Mouse (Mus musculus): ENCODE measurements around the gene Nup85. TPM values are rescaled to one million over a fixed set of nuclear protein-coding genes. Genes with fewer than 3 reads are reported as not detected.

The Nup85 gene
- polyA plus RNA-seq, 1 experiment from 2014 or later, result 109 TPM

DNA sequence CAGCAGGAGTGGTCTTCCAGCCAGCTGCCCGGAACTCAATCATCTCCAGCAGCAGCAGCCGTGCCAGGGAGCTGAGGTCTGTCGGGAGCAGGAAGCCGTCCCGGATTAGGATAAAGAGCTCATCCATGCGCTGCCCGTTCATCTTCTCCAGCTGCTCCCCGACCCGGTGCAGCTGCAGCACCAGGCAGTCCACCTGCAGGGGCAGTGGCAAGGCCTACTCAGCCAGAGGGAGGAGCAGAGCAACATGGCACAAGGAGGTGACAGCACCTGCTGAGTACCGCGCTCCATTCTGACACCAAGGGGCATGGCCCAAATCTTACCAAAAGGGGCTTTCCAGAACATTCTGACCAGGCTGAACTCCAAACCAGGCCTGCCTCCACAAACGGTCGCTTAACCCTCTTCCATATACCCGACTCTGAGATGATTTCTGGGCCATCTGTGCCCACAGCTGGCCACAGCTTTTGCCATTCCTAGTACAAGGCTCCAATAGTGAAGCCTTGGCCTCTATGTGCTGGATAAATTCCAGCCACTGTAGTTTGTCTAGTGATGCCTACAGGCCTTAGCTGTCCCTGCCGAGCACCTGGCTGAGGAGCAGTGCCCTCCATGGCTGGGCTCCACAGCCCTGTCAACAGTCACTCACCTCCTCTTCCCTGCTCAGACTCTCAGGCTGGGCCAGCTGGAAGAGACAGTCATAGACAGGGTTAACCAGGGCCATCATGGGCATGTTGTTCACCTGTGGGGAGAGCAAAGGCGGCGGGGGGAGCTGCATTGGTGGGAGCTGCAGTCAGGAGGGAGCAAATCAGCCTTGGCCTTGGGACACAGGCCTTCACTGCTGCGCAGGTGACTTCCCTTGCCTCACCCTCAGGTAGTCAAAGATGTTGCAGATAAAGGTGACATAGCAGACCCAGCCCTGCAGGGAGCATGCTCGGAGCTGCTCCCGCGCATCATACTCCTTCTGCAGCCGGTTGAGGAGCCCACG, 44.5 kb downstream of the Nup85 start:
- H3K9me3 ChIP-seq, result no peaks in the 10 kb centered on the region
- WGBS, result 81% methylated on average over 23 of the region's 23 CpGs
- H3K27me3 ChIP-seq, result peaks cover 5% of the 10 kb centered on the region
- no peak overlapping the region for H3K4me2 ChIP-seq
- H3K9ac ChIP-seq, result peak overlapping the region; percentile 39; the same call in 1 of the 2 replicates
- peaks cover 43% of the 10 kb centered on the region for H3K36me3 ChIP-seq
- ATAC-seq (ENCODE audit: low FRiP score), result no peak
- no peak overlapping the region for H3K4me3 ChIP-seq
- H3K27ac ChIP-seq, result 0 out of 2 replicates have a peak overlapping the region, but pooled peaks have one; percentile 8
- H3K4me1 ChIP-seq (replicated peaks), result peaks cover 36% of the 10 kb centered on the region

DNA sequence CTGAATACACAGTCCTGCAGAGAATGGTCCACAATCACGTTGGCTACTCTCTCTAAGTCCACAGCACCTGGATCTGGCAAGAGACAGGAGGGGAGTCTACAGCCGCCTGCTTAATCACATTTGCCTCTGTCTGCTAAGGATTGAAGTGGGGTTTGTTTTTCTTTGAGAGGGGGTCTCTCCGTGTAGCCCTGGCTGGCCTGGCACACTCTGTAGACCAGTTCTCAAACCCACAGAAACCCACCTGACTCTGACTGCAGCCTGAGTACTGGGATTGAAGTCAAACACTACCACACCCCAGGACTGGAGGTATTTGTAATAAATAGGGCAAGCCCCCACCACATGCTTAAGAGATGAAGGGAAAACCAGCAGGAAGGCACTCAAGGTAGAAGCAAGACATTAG, 45.3 kb downstream of the Nup85 start:
- 81% methylated on average over 3 of the region's 3 CpGs for WGBS
- peaks cover 46% of the 10 kb centered on the region for H3K36me3 ChIP-seq

DNA sequence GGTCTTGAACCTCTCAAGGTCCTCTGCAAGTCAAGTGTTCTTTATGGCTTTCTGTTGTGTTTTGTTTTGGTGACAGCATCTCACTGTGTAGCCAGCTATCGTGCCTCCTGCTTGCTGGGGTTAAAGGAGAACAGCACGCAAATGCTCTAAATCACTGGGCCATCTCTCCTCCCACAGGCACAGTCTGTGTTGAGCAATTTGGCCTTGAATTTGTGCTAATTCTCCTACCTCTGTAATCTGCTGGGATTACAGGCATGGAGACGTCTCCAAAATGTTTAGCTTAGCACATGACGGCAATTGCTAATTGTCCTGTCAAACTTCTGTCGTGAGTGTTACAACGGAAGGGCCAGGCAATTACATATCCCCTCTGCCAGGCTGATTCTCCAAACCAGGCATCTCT, 46.9 kb downstream of the Nup85 start:
- ATAC-seq (ENCODE audit: low FRiP score), result no peak
- Histone ChIP-seq H3K27ac (no peak overlapping the region), H3K36me3 (peaks cover 53% of the 10 kb centered on the region), H3K4me2 (no peak overlapping the region), H3K4me1 (replicated peaks) (peaks cover 21% of the 10 kb centered on the region), H3K9me3 (no peaks in the 10 kb centered on the region), H3K4me3 (no peak overlapping the region), H3K9ac (peak overlapping the region; percentile 80; the same call in 1 of the 2 replicates), H3K27me3 (peaks cover 16% of the 10 kb centered on the region)
- 82% methylated on average over 6 of the region's 6 CpGs for WGBS

More for the DNA sequence above, 45.3 kb downstream of the Nup85 start:
- no peak overlapping the region for H3K4me3 ChIP-seq
- H3K9ac ChIP-seq, result no peak overlapping the region
- H3K9me3 ChIP-seq, result no peaks in the 10 kb centered on the region
- peaks cover 34% of the 10 kb centered on the region for H3K4me1 ChIP-seq (replicated peaks)
- H3K4me2 ChIP-seq, result no peak overlapping the region
- H3K27ac ChIP-seq, result no peak overlapping the region
- H3K27me3 ChIP-seq, result peaks cover 14% of the 10 kb centered on the region
- no peak for ATAC-seq (ENCODE audit: low FRiP score)

DNA sequence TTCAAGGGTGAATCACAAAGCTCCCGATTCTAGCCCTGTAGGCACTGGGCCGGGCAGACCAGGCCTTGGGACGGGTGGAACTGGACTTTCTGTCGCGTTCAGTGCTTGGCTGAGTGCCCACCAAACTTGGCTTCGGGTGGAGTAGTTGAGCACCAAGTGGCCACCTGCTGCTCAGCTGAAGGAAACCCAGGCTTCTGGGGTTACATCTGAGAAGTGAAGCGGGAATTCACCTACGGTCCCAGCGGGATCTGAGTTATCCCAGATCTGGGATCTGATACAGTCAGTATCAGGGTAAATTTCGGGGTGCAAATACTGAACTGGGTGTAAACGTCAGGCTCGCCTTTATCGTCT, 47.8 kb downstream of the Nup85 start:
- H3K9ac ChIP-seq, result peak overlapping the region; percentile 80
- H3K27ac ChIP-seq, result peak overlapping the region; percentile 77
- H3K27me3 ChIP-seq, result peaks cover 16% of the 10 kb centered on the region
- 1% methylated on average over 13 of the region's 13 CpGs for WGBS
- H3K4me3 ChIP-seq, result peak overlapping the region; percentile 62
- ATAC-seq (ENCODE audit: low FRiP score), result peak; percentile 47
- no peaks in the 10 kb centered on the region for H3K9me3 ChIP-seq
- H3K4me1 ChIP-seq (replicated peaks), result peaks cover 21% of the 10 kb centered on the region
- peaks cover 46% of the 10 kb centered on the region for H3K36me3 ChIP-seq
- H3K4me2 ChIP-seq, result peak overlapping the region; percentile 88

DNA sequence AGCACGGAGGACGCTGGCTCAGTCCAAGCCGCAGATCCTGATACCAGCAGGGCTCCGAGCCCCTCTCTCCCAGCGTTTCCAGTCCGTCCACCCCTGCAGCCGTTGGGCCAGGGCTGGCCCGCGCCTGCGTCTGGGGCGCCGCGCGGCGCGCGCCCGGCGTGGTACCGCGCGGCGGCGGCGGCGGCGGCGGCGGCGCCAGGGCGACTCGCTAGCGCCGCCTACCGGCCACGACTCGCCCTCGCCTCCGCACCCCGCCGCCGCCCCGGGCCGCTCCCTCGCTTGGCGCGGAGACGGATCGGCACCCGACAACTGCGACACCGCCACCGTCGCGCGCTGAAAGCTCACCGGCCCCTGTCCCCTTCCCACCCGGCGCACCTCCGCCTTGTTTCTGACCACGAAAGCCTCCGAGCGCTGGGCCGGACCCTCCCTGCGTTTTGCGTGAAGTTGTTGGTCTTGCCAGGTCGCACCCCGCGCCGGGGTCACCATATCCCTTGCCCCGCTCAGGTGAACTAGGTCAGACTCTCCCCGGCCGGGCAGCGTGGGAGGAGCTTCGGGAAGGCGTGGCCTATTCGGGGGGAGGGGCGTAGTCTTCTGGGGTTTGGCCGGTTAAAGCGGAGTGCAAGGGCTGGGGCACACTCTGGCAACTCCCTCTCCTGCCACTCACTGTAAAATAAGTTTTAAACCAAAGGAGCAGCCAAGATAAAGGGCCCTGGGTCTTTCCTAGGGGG, 48.3 kb downstream of the Nup85 start, which contains the start of gene Mif4gd:
Mif4gd (minus strand) TSS at position 560 of the 728 bp plus-strand sequence.
- peak; percentile 84 for ATAC-seq (ENCODE audit: low FRiP score)
- peaks cover 46% of the 10 kb centered on the region for H3K36me3 ChIP-seq

DNA sequence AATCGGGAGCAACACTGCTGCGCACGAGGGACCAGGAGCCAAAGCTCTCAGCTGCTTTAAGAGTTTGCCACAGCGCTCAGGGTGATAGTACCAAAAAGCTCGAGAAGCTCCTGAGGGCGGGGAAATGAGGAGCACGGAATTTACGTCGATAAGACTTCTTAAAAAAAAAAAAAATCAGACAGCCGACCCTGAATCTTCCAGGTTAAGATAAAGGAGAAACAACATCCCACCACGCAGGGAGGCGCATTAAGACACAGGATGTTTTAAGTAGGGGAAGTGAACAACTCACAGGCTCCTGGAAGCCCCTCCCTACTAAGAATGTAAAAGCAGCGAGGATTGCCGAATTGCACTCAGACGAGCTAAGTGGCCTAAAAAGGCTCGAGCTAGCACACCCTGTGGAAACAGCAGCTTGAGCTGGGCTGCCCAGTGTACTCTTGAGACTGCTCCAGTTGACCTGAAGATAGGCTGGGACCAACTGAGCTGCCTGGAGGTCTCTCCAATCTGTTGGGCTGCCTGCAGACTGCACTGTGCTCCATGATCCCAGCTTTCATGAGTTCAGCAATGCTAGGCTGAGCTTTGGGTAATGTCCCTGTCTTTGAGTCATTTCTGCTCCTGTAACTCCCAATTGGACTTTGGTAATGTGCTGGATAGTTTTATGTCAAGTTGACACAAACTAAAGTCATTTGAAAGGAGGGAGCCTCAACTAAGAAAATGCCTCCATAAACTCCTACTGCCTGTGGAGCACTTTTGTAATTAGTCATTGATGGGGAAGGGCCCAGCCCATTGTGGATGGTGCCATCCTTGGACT, 49.1 kb downstream of the Nup85 start:
- Histone ChIP-seq H3K4me1 (replicated peaks) (peaks cover 21% of the 10 kb centered on the region), H3K9ac (peak overlapping the region; percentile 80), H3K27ac (peak overlapping the region; percentile 77), H3K4me2 (peak overlapping the region; percentile 88), H3K36me3 (peaks cover 43% of the 10 kb centered on the region), H3K27me3 (peaks cover 16% of the 10 kb centered on the region), H3K4me3 (peak overlapping the region; percentile 62), H3K9me3 (no peaks in the 10 kb centered on the region)
- 0 out of 2 replicates have a peak, but pooled peaks have one; percentile 4 for ATAC-seq (ENCODE audit: low FRiP score)
- WGBS, result under 1% methylated on average over 16 of the region's 16 CpGs

More for the DNA sequence above, 48.3 kb downstream of the Nup85 start, which contains the start of gene Mif4gd:
- Histone ChIP-seq H3K9ac (peak within 1 kb of the TSS; percentile 80), H3K9me3 (no peaks in the 10 kb centered on the region), H3K27ac (peak within 1 kb of the TSS; percentile 77), H3K4me3 (peak within 1 kb of the TSS; percentile 62), H3K4me1 (replicated peaks) (peaks cover 21% of the 10 kb centered on the region), H3K4me2 (peak within 1 kb of the TSS; percentile 88), H3K27me3 (peaks cover 16% of the 10 kb centered on the region)
- WGBS, result 1% methylated on average over 76 of the region's 80 CpGs

DNA sequence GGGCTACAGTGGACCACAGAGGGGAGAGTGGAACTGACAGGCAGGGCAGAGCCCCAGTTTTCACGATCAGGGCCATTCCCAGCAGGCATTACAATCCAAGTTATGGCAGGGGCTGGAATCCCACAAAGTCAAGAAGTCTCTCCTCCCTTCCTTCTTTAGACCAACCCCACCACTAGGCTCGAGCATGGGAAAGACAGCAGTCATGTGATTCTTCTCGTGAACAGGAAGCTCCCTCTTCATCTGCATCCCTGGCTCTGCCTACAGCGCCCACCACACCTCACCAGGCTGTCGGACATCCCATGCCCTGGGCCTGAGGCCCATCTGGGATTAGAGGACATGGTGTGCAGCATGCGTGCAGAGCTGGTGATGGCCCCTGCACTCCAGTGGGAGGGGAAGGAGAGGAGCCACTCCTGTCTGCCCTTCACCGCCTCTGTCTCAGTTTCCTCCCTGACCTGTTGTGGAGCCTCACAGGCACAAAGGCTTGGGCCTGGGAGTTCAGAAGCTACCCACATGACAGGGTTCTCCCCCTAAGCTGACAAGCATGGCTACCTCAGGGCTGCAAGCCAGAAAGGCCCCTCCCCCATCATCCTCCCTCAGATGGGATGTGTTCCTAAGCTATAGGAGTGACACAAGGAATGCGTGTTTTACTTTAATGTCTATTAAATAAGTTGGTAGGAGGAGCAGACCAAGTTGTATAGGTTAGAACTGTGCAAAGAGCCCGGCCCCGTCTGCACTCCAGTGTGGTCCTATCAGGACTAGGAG, 50.3 kb downstream of the Nup85 start:
- Histone ChIP-seq H3K4me1 (replicated peaks) (peaks cover 21% of the 10 kb centered on the region), H3K4me3 (no peak overlapping the region), H3K9ac (no peak overlapping the region), H3K27me3 (peaks cover 16% of the 10 kb centered on the region), H3K9me3 (no peaks in the 10 kb centered on the region), H3K36me3 (peaks cover 38% of the 10 kb centered on the region), H3K4me2 (no peak overlapping the region), H3K27ac (no peak overlapping the region)
- 89% methylated on average over 10 of the region's 10 CpGs for WGBS
- no peak for ATAC-seq (ENCODE audit: low FRiP score)

DNA sequence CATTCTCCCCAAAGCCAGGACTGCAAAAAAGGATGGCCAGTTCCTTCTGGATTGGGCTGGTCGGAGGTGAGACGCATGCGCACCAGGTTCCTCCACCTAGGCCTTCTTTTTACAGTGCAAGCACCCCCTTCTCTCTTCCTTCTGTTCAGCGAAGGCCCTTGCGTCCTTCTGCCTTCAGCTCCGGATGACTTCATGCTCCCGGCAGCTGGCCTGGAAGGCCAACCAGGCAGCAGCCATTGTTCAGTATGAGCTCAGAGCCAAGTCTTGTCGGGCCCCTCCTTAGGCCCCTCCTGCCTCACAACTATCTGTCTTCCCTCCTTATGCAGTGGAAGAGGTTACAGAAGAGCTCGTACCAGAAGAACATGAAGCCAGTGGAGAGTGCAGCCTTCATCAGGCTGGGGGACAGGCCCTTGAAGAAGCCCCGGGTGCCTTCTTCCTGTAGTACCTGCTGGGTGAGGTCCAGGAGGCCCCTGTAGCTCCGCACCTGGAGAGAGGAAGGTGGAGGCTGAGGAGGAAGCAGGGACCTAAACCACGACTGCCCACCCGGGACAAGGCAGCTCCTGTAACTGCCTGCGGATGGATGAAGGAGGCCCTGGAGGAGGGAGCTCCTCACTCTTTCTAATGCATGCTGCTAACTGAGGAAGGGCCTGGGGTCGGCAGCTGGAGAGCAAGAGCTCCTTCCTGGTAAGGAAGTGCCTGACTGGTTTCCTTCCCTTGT, 51.0 kb downstream of the Nup85 start:
- H3K9ac ChIP-seq, result no peak overlapping the region
- ATAC-seq (ENCODE audit: low FRiP score), result no peak
- 83% methylated on average over 14 of the region's 15 CpGs for WGBS
- no peak overlapping the region for H3K4me3 ChIP-seq
- no peak overlapping the region for H3K4me2 ChIP-seq
- no peaks in the 10 kb centered on the region for H3K9me3 ChIP-seq
- no peak overlapping the region for H3K27ac ChIP-seq
- H3K27me3 ChIP-seq, result peaks cover 16% of the 10 kb centered on the region
- peaks cover 43% of the 10 kb centered on the region for H3K36me3 ChIP-seq
- H3K4me1 ChIP-seq (replicated peaks), result peaks cover 21% of the 10 kb centered on the region

DNA sequence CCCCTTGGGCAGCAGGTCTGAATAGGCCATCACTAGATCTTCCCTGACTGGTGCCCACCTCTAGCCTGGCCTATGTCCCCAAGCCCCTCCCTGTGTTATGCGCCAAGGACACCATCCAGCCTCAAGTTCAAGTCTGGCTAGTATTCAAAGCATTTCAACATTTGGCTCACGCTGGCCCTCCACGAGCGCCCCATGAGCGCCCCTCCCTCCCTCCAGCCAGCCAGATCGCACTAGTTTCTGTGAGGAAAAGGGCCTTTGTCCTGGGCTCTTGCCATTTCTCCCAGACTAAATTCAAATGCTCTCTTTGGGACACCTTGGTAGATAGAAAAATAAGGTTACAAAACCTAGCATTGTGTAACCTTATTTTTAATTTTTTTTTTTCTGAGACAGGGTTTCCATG, 51.6 kb downstream of the Nup85 start:
- WGBS, result 93% methylated on average over 6 of the region's 6 CpGs
- Histone ChIP-seq H3K4me1 (replicated peaks) (peaks cover 21% of the 10 kb centered on the region), H3K27ac (no peak overlapping the region), H3K4me2 (no peak overlapping the region), H3K27me3 (peaks cover 16% of the 10 kb centered on the region), H3K9ac (no peak overlapping the region), H3K4me3 (no peak overlapping the region), H3K36me3 (peaks cover 49% of the 10 kb centered on the region), H3K9me3 (no peaks in the 10 kb centered on the region)
- no peak for ATAC-seq (ENCODE audit: low FRiP score)

DNA sequence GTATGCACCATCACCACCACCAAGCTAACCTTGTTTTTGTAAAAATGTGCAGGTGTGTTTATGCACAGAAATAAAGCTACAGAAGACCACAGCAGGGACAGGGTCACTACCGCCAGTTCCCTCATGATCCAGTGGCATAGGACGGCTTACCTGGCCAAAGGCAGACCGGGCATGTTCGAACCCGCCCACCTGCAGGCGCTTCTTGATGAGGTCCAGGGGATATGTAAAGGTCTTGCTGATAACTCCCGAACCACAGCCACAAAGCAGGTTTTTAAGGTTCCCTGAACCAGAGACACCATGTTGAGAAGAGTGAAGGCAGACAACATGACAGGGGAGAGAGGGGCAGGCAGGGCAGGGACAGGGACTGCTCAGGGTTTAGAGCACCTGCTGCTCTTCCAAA, 52.1 kb downstream of the Nup85 start:
- ATAC-seq (ENCODE audit: low FRiP score), result no peak
- WGBS, result 95% methylated on average over 7 of the region's 7 CpGs
- H3K4me3 ChIP-seq, result no peak overlapping the region
- no peak overlapping the region for H3K4me2 ChIP-seq
- peaks cover 16% of the 10 kb centered on the region for H3K27me3 ChIP-seq
- H3K9me3 ChIP-seq, result no peaks in the 10 kb centered on the region
- no peak overlapping the region for H3K27ac ChIP-seq
- H3K4me1 ChIP-seq (replicated peaks), result peaks cover 21% of the 10 kb centered on the region
- H3K36me3 ChIP-seq, result peaks cover 54% of the 10 kb centered on the region
- no peak overlapping the region for H3K9ac ChIP-seq

DNA sequence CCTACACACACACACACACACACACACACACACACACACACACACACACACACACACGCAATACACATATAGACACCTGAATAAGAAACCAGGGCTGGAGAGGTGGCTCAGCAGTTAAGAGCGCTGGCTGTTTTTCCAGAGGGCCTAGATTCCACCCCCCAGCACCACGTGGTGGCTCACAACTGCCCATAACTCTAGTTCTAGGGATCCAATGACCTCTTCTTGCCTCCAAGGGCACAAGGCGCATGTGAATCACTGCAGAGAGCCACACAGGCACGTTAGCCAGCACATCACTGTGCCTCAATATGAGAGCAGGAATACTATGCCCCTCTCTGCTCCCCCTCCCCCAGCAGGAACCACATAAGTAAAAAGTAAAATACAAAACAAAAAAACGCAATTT, 52.7 kb downstream of the Nup85 start:
- ATAC-seq (ENCODE audit: low FRiP score), result no peak
- 91% methylated on average over 6 of the region's 6 CpGs for WGBS

More for the DNA sequence above, 52.7 kb downstream of the Nup85 start:
- Histone ChIP-seq H3K27me3 (peaks cover 16% of the 10 kb centered on the region), H3K9me3 (no peaks in the 10 kb centered on the region), H3K4me3 (no peak overlapping the region), H3K4me1 (replicated peaks) (peaks cover 16% of the 10 kb centered on the region), H3K4me2 (no peak overlapping the region), H3K9ac (no peak overlapping the region), H3K36me3 (peaks cover 57% of the 10 kb centered on the region), H3K27ac (no peak overlapping the region)
